Mouse (Mus musculus): Measurements from ENCODE around the gene Nkiras2. TPM values are rescaled to one million over a fixed set of nuclear protein-coding genes. Genes with fewer than 3 reads are reported as not detected.

Nkiras2 gene
- 27.5 and 27.6 TPM in 2 replicates for polyA plus RNA-seq (2012; rRNA removed)

DNA sequence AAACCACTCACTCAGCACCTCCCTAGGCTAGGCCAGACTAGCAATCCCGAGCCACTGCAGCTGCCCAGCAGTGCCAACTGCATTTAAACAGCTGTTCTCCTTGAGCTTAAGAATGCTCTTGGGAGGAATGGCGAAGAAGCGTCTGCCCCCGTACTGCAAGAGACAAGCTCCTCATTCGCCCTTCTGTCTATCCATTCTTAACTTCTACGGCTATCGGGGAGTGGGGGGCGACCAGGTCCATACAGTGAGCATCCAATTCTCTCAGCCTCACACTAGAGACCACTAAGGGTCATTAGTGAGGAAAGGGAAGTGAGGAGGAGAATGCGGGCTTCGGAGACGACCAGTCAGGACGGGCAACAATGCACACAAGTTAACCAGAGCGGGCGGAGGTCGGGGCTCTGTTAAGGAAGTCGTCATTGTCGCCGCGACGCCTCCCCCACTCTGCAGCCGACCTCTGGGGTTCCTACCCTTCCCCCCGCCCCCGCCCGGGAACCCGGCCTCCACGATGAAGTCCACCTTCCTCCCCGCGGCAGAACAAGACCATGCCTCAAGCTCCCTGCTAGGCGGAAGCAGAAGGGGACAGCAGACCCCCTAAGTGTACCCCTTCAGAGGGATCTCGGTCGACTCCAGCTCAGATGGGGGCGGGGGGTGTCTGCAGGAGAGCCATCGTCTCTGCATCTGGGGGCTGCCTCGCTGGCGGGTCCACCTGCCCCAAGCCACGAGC lies at the start of gene Nkiras2:
Nkiras2 (plus strand) TSS at position 484 of the 724 bp plus-strand sequence.
- under 1% methylated on average over 36 of the region's 36 CpGs for WGBS
- peak in 1 of 2 experiments; percentile 46 for DNase-seq
- H3K27me3 ChIP-seq (ENCODE audit: control insufficient read depth, insufficient read depth, low read length): no peaks in the 10 kb centered on the region
- H3K4me3 ChIP-seq (replicated peaks; ENCODE audit: insufficient read depth, low read depth, low read length): peak within 1 kb of the TSS; percentile 91
- no peak for TF ChIP-seq CTCF (IDR thresholded peaks at IDR 0.05; ENCODE audit: borderline replicate concordance, insufficient read depth, low read depth, low read length)
- TF ChIP-seq POLR2A (IDR thresholded peaks at IDR 0.05; ENCODE audit: borderline replicate concordance, insufficient read depth, low read length): no peak
- H3K27ac ChIP-seq (ENCODE audit: insufficient read depth, low read length): peak within 1 kb of the TSS; percentile 83
- peaks cover 4% of the 10 kb centered on the region for H3K4me1 ChIP-seq (ENCODE audit: control insufficient read depth, insufficient read depth, low read length)

DNA sequence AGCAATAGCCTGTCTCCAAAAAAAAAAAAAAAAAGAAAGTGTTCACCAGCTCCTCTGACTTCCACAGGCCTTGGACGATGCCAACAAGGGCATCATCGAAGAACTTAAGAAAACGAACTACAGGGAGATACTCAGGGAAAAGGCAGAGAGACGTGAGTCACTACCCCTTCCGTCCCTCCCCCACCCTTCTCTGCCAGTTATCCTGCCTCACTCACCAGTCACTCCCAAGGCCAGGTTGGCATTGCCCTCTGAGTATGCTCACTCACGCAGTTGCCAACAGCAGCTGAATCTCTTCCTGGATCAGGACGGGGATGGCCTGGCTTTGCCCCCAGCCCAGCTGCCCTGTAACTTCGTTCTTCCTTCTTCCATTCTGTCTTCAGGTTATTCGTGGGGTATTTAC lies 49.3 kb upstream of the Nkiras2 start:
- no peak for TF ChIP-seq CTCF (IDR thresholded peaks at IDR 0.05; ENCODE audit: borderline replicate concordance, insufficient read depth, low read depth, low read length)
- no peak for TF ChIP-seq POLR2A (IDR thresholded peaks at IDR 0.05; ENCODE audit: borderline replicate concordance, insufficient read depth, low read length)
- Histone ChIP-seq H3K4me1 (ENCODE audit: control insufficient read depth, insufficient read depth, low read length) (no peaks in the 10 kb centered on the region; the same call in 1 of the 2 replicates), H3K27ac (ENCODE audit: insufficient read depth, low read length) (no peak overlapping the region), H3K4me3 (replicated peaks; ENCODE audit: insufficient read depth, low read depth, low read length) (no peak overlapping the region), H3K27me3 (ENCODE audit: control insufficient read depth, insufficient read depth, low read length) (no peaks in the 10 kb centered on the region)
- no peak for DNase-seq
- 67% methylated on average over 9 of the region's 9 CpGs for WGBS

DNA sequence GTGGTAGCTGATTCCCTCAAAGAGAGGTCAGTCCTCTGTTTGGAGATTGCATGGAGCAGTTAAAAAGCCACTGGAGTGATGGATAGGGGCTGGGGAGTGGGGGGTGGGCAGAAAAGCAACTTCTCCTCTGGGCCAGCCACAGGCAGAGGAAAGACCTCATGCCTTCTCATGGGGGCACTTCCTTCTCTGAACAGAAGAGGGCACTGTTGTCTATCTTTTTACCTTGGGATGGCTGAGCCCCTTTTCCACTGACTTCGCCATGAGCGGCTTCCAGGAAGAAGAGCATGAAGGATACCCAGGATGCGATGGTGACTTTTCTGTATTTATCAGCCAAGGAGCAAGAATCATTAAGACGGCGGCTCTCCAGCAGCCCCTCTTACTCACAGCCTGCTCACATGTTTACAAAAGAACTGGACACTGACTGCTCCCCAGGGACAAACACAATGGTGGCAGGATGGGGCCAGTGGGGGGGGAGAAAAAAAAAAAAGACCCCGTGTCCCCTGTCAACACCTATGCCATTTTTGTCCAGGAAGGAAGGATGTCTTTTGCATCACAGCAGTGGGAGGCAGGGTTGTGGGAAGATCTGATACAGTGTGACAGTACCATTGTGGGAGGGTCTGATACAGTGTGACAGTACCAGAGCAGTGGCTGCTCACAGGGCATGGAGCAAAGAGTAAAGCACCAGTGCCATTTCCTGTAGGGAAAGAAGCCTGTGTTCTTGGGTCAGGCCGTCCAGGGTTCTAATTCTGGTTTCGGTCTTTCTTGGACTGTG lies 48.4 kb upstream of the Nkiras2 start:
- H3K4me1 ChIP-seq (ENCODE audit: control insufficient read depth, insufficient read depth, low read length): no peaks in the 10 kb centered on the region; the same call in 1 of the 2 replicates
- TF ChIP-seq CTCF (IDR thresholded peaks at IDR 0.05; ENCODE audit: borderline replicate concordance, insufficient read depth, low read depth, low read length): peak; percentile 88
- TF ChIP-seq POLR2A (IDR thresholded peaks at IDR 0.05; ENCODE audit: borderline replicate concordance, insufficient read depth, low read length): no peak
- H3K27ac ChIP-seq (ENCODE audit: insufficient read depth, low read length): no peak overlapping the region
- WGBS: 4% methylated on average over 8 of the region's 8 CpGs
- peak overlapping the region; percentile 49 for H3K4me3 ChIP-seq (replicated peaks; ENCODE audit: insufficient read depth, low read depth, low read length)
- no peaks in the 10 kb centered on the region for H3K27me3 ChIP-seq (ENCODE audit: control insufficient read depth, insufficient read depth, low read length)
- DNase-seq: peak; percentile 74 to 75

DNA sequence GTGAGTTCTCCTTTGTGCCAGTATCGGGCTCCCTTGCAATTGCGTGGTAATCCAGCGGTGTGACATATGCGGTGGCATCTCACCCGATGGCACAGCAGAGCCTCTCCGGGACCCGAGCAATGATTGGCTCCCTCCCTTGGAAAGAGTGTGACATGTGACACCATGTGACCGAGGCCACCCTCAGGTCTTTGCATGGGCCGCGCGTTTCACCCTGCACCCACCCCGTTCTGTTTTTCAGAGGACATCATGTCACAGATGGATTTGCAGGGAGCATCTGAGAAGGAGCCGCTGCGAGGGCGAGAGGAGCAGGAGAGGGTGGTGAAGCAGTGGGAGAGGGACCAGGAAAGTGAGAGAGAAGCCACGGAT lies 47.9 kb upstream of the Nkiras2 start:
- no peak for TF ChIP-seq CTCF (IDR thresholded peaks at IDR 0.05; ENCODE audit: borderline replicate concordance, insufficient read depth, low read depth, low read length)
- no peak for TF ChIP-seq POLR2A (IDR thresholded peaks at IDR 0.05; ENCODE audit: borderline replicate concordance, insufficient read depth, low read length)
- no peaks in the 10 kb centered on the region; the same call in 1 of the 2 replicates for H3K4me1 ChIP-seq (ENCODE audit: control insufficient read depth, insufficient read depth, low read length)
- no peak overlapping the region for H3K27ac ChIP-seq (ENCODE audit: insufficient read depth, low read length)
- 2% methylated on average over 16 of the region's 16 CpGs for WGBS
- DNase-seq: peak; percentile 47 to 56
- no peaks in the 10 kb centered on the region for H3K27me3 ChIP-seq (ENCODE audit: control insufficient read depth, insufficient read depth, low read length)
- peak overlapping the region; percentile 49 for H3K4me3 ChIP-seq (replicated peaks; ENCODE audit: insufficient read depth, low read depth, low read length)

DNA sequence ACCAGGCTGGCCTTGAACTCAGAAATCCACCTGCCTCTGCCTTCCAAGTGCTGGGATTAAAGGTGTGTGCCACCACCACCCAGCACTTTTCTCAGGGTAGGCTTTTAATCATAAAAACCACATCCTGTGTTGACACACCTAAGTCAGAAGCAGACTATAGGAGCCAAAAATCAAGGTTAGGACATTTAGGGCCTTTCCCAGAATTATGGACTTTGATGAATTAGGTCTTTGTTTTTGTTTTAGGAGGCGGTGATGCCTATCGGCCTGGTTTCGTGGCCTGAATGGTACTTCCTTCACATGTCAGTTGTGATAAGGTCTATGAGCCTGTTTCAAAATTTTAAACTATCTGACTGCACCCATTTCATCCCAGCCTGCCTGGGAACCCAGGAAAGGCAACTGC lies 44.9 kb upstream of the Nkiras2 start:
- H3K27me3 ChIP-seq (ENCODE audit: control insufficient read depth, insufficient read depth, low read length): no peaks in the 10 kb centered on the region
- TF ChIP-seq CTCF (IDR thresholded peaks at IDR 0.05; ENCODE audit: borderline replicate concordance, insufficient read depth, low read depth, low read length) (no peak), POLR2A (IDR thresholded peaks at IDR 0.05; ENCODE audit: borderline replicate concordance, insufficient read depth, low read length) (no peak)
- 84% methylated on average over 3 of the region's 3 CpGs for WGBS
- peaks cover 1% of the 10 kb centered on the region for H3K4me1 ChIP-seq (ENCODE audit: control insufficient read depth, insufficient read depth, low read length)
- H3K27ac ChIP-seq (ENCODE audit: insufficient read depth, low read length): no peak overlapping the region
- DNase-seq: no peak
- peak overlapping the region; percentile 84 for H3K4me3 ChIP-seq (replicated peaks; ENCODE audit: insufficient read depth, low read depth, low read length)

DNA sequence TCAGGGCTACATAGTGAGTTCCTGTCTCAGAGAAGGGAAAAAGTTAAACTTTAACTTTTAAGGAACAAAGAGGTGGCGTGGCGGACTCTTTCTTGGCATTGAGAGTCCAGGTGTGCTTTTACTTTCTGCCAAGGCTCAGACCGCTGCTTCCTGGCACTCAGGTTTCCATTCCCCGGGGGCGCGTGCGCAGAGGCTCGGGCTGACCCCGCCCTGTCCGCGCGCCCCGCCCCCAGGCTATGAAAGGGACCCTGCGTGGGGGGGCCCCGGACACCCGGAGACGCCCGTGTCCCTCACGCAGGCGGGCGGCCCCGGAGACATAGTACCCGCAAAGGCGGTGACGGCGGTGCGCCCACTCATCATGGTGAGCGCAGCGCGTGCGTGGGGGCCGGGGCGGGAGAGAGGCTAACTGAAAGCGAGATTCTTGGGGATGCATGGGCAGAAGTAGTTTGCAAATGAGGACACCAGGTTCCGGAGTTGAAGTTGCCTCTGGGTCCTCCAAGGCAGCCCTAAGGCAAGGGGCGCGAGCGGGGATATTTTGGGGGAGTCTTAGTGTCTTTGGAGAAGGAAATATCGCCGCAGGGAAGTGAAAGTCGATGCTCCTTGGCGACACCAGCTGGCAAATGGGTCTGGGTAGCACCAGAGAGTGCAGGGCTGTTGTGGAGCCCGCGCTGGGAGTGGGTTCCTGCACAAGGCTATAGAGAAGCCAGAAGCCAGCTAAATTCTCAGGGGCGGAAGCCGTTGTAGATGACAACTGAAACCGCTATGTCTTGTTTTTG lies 44.1 kb upstream of the Nkiras2 start, which contains the start of gene Cnp:
Cnp (plus strand) TSS at position 197 of the 776 bp plus-strand sequence.
- WGBS: 2% methylated on average over 47 of the region's 47 CpGs
- peak within 1 kb of the TSS; percentile 60 for H3K27ac ChIP-seq (ENCODE audit: insufficient read depth, low read length)
- H3K4me1 ChIP-seq (ENCODE audit: control insufficient read depth, insufficient read depth, low read length): peaks cover 4% of the 10 kb centered on the region
- TF ChIP-seq CTCF (IDR thresholded peaks at IDR 0.05; ENCODE audit: borderline replicate concordance, insufficient read depth, low read depth, low read length): no peak
- TF ChIP-seq POLR2A (IDR thresholded peaks at IDR 0.05; ENCODE audit: borderline replicate concordance, insufficient read depth, low read length): 0 out of 2 replicates have a peak, but pooled peaks have one; percentile 36
- H3K4me3 ChIP-seq (replicated peaks; ENCODE audit: insufficient read depth, low read depth, low read length): peak within 1 kb of the TSS; percentile 84
- peak; percentile 69 for DNase-seq
- H3K27me3 ChIP-seq (ENCODE audit: control insufficient read depth, insufficient read depth, low read length): no peaks in the 10 kb centered on the region

DNA sequence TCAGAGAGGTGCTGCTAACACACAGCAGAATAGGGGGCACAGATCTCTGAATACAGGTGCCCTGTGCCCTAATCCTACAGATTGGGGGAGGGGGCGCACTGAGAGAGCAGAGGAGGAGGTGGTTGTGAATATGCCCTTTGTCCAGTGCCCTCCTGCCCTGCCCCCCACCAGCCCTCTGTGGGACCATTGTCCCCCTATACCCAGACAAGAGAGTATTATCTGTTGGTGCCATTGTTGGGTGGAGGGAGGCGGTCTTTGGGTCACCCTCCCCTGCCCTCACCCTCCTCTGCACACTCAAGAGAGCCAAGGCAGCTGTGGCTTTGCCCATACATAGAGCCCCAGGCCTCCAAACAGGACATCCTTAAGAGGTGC lies 43.6 kb upstream of the Nkiras2 start:
- Histone ChIP-seq H3K27ac (ENCODE audit: insufficient read depth, low read length) (peak overlapping the region; percentile 60; the same call in 1 of the 2 replicates), H3K4me3 (replicated peaks; ENCODE audit: insufficient read depth, low read depth, low read length) (peak overlapping the region; percentile 84), H3K27me3 (ENCODE audit: control insufficient read depth, insufficient read depth, low read length) (no peaks in the 10 kb centered on the region), H3K4me1 (ENCODE audit: control insufficient read depth, insufficient read depth, low read length) (peaks cover 4% of the 10 kb centered on the region)
- no peak for TF ChIP-seq POLR2A (IDR thresholded peaks at IDR 0.05; ENCODE audit: borderline replicate concordance, insufficient read depth, low read length)
- TF ChIP-seq CTCF (IDR thresholded peaks at IDR 0.05; ENCODE audit: borderline replicate concordance, insufficient read depth, low read depth, low read length): no peak
- WGBS: 42% methylated on average over 2 of the region's 2 CpGs
- peak in 1 of 2 experiments; percentile 58 for DNase-seq

Data from cerebellum, adult 2 months (tissue).